Mouse (Mus musculus): ENCODE results near the gene Tmem229b.

DNA sequence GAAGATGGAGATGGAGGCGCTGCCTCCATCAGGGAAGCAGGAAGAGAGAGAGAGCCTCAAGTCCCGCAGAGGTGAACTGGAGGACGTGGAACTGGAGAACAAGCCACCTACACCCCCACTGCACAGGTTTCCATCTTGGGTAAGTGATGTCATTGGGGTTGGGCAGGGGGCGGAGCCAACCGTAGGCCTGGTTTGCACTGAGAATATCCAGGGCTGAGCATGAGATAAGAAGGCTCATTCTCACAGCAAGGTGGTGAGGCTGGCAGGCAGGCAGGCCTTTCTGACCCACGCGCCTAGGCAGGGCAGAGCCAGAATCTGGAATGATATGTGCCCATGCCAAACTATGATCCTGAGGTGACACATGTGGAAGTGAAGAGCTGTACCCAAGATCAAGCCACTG is 47.8 kb upstream of the Tmem229b start:
- no peak for TF ChIP-seq CTCF (IDR thresholded peaks at IDR 0.05; ENCODE audit: insufficient read depth, low read depth, low read length)
- no peak for TF ChIP-seq POLR2A (IDR thresholded peaks at IDR 0.05; ENCODE audit: insufficient read depth, low read depth, low read length)
